Mouse (Mus musculus): ENCODE data around the gene Bdkrb2. TPM values are rescaled to one million over a fixed set of nuclear protein-coding genes. Genes with fewer than 3 reads are reported as not detected.

Gene Bdkrb2
- total and polyA plus RNA-seq, 2 experiments from 2014 or later = 0.71 to 4.0 TPM

DNA sequence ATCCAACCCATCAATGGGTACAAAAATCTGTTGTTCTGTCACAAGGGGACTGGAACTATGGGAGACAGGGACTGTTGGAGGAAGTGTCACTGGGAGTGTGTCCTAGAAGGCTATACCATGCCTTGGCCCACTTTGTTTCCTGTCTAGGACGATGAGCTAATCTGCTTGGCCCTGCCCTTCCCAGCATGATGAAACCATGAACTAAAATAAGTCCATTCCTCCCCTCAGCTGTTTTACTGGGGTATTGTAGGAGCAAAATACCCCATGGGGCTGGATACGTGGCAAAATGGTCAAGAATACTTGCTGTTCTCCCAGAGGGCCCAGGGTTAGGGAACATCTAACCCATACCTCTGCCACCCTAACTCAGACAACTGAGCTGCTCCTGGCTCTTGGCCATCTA, 15.0 kb upstream of the Bdkrb2 start:
- H3K36me3 ChIP-seq (replicated peaks; ENCODE audit: control insufficient read depth, insufficient read depth, low read length) = no peaks in the 10 kb centered on the region
- H3K27ac ChIP-seq (ENCODE audit: low read depth) = no peak overlapping the region
- H3K4me2 ChIP-seq (ENCODE audit: low read depth, low read length) = no peak overlapping the region
- no peaks in the 10 kb centered on the region for H3K9me3 ChIP-seq (replicated peaks; ENCODE audit: control insufficient read depth, low read length)
- TF ChIP-seq CTCF (IDR thresholded peaks at IDR 0.05; ENCODE audit: low read depth) (no peak), EP300 (IDR thresholded peaks at IDR 0.05; ENCODE audit: low read depth) (no peak)
- H3K4me1 ChIP-seq (ENCODE audit: control insufficient read depth, insufficient read depth) = peaks cover 38% of the 10 kb centered on the region
- 14% methylated on average over 2 of the region's 2 CpGs for WGBS
- ATAC-seq (ENCODE audit: insufficient read depth, low read depth) (no peak), DNase-seq (ENCODE audit: low spot score) (no peak)
- no peak overlapping the region for H3K4me3 ChIP-seq (ENCODE audit: low read depth, low read length)
- no peak overlapping the region for H3K9ac ChIP-seq (replicated peaks; ENCODE audit: low read depth, low read length)
- no peaks in the 10 kb centered on the region for H3K27me3 ChIP-seq (ENCODE audit: control insufficient read depth, insufficient read depth, low read length)

DNA sequence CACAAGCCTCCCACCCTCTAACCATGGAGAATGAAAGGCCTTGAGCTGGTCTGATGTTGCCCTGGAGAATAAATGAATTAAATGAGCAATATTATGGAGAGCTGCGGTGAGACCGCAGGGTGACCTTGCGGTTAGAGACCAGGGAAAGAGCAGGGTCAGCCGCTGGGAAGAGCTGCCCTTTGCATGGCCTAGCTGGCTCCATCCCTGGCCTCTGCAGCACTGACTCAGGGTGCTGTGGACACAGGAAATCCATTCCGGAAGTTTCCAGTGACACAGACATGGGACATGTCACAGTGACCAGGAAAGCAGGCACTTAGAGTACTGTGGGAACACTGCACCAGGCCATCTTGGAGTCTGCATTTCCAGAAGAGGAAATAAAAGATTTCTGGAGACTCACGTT, 14.1 kb upstream of the Bdkrb2 start:
- H3K9ac ChIP-seq (replicated peaks; ENCODE audit: low read depth, low read length) = no peak overlapping the region
- ATAC-seq (ENCODE audit: insufficient read depth, low read depth) (no peak), DNase-seq (ENCODE audit: low spot score) (no peak)
- 76% methylated on average over 6 of the region's 6 CpGs for whole genome bisulfite sequencing
- no peak overlapping the region for H3K4me3 ChIP-seq (ENCODE audit: low read depth, low read length)
- no peaks in the 10 kb centered on the region for H3K27me3 ChIP-seq (ENCODE audit: control insufficient read depth, insufficient read depth, low read length)
- no peaks in the 10 kb centered on the region for H3K36me3 ChIP-seq (replicated peaks; ENCODE audit: control insufficient read depth, insufficient read depth, low read length)
- H3K4me2 ChIP-seq (ENCODE audit: low read depth, low read length) = no peak overlapping the region
- TF ChIP-seq CTCF (IDR thresholded peaks at IDR 0.05; ENCODE audit: low read depth) (no peak), EP300 (IDR thresholded peaks at IDR 0.05; ENCODE audit: low read depth) (no peak)
- peaks cover 40% of the 10 kb centered on the region for H3K4me1 ChIP-seq (ENCODE audit: control insufficient read depth, insufficient read depth)
- no peak overlapping the region for H3K27ac ChIP-seq (ENCODE audit: low read depth)
- no peaks in the 10 kb centered on the region for H3K9me3 ChIP-seq (replicated peaks; ENCODE audit: control insufficient read depth, low read length)

DNA sequence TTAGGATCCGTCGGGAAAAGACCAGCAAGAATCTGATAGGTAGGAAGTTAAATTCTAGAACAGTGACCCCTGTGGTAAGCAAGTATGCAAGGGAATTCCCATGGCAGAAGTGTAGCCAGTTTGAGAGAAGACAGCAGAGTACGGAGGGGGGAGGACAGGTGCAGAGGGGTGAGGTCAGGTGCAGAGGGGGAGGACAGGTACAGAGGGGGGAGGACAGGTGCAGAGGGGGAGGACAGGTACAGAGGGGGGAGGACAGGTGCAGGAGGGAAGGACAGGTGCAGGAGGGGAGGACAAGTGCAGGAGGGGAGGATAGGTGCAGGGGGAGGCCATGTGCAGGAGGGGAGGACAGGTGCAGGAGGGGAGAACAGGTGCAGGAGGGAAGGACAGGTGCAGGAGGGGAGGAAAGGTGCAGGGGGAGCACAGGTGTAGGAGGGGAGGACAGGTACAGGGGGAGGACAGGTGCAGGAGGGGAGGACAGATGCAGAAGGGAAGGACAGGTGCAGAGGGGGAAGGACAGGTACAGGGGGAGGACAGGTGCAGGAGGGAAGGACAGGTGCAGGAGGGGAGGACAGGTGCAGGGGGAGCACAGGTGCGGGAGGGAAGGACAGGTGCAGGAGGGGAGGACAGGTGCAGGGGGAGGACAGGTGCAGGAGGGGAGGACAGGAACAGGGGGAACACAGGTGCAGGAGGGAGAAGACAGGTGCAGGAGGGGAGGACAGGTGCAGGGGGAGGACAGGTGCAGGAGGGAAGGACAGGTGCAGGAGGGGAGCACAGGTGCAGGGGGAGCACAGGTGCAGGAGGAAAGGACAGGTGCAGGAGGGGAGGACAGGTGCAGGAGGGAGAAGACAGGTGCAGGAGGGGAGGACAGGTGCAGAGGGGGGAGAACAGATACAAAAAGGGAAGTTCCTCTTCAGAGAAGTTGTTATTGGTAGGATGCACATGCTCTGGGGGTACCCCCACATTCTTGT, 12.9 kb upstream of the Bdkrb2 start:
- H3K27me3 ChIP-seq (ENCODE audit: control insufficient read depth, insufficient read depth, low read length) = no peaks in the 10 kb centered on the region
- H3K4me3 ChIP-seq (ENCODE audit: low read depth, low read length) = no peak overlapping the region
- H3K4me2 ChIP-seq (ENCODE audit: low read depth, low read length) = no peak overlapping the region
- DNase-seq (ENCODE audit: low spot score) = no peak
- no peak overlapping the region for H3K27ac ChIP-seq (ENCODE audit: low read depth)
- WGBS = 73% methylated on average over 4 of the region's 4 CpGs
- H3K4me1 ChIP-seq (ENCODE audit: control insufficient read depth, insufficient read depth) = peaks cover 52% of the 10 kb centered on the region
- no peaks in the 10 kb centered on the region for H3K36me3 ChIP-seq (replicated peaks; ENCODE audit: control insufficient read depth, insufficient read depth, low read length)
- no peak overlapping the region for H3K9ac ChIP-seq (replicated peaks; ENCODE audit: low read depth, low read length)
- TF ChIP-seq EP300 (IDR thresholded peaks at IDR 0.05; ENCODE audit: low read depth) = no peak
- no peak for TF ChIP-seq CTCF (IDR thresholded peaks at IDR 0.05; ENCODE audit: low read depth)
- H3K9me3 ChIP-seq (replicated peaks; ENCODE audit: control insufficient read depth, low read length) = no peaks in the 10 kb centered on the region
- no peak for ATAC-seq (ENCODE audit: insufficient read depth, low read depth)

DNA sequence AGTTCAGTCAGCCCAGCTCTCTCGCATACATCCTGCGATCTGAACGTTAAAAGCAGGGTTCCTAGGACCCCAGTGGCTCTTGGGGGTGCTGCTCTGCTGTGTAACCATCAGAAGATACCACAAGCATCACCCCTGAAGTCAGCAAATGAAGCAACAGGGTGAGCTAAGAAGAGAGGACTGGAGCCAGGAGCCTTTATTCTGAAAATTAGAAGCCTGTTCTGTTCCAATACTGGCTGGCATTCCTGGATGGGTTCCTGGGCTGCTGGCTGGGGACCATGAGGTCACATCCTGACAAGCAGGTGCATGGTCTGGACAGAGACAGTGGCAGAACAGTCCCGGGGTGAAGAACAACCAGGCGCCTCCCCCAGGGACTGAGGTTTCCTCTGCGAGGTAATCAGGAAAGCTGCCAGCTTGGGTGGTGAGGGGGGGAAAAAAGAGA, 11.5 kb upstream of the Bdkrb2 start:
- WGBS = 24% methylated on average over 6 of the region's 6 CpGs
- no peaks in the 10 kb centered on the region for H3K9me3 ChIP-seq (replicated peaks; ENCODE audit: control insufficient read depth, low read length)
- H3K4me1 ChIP-seq (ENCODE audit: control insufficient read depth, insufficient read depth) = peaks cover 60% of the 10 kb centered on the region
- no peaks in the 10 kb centered on the region for H3K36me3 ChIP-seq (replicated peaks; ENCODE audit: control insufficient read depth, insufficient read depth, low read length)
- H3K4me3 ChIP-seq (ENCODE audit: low read depth, low read length) = no peak overlapping the region
- TF ChIP-seq EP300 (IDR thresholded peaks at IDR 0.05; ENCODE audit: low read depth) = no peak
- no peak for TF ChIP-seq CTCF (IDR thresholded peaks at IDR 0.05; ENCODE audit: low read depth)
- DNase-seq (ENCODE audit: low spot score) (no peak), ATAC-seq (ENCODE audit: insufficient read depth, low read depth) (no peak)
- H3K27ac ChIP-seq (ENCODE audit: low read depth) = no peak overlapping the region
- H3K9ac ChIP-seq (replicated peaks; ENCODE audit: low read depth, low read length) = no peak overlapping the region
- H3K27me3 ChIP-seq (ENCODE audit: control insufficient read depth, insufficient read depth, low read length) = no peaks in the 10 kb centered on the region
- H3K4me2 ChIP-seq (ENCODE audit: low read depth, low read length) = no peak overlapping the region

DNA sequence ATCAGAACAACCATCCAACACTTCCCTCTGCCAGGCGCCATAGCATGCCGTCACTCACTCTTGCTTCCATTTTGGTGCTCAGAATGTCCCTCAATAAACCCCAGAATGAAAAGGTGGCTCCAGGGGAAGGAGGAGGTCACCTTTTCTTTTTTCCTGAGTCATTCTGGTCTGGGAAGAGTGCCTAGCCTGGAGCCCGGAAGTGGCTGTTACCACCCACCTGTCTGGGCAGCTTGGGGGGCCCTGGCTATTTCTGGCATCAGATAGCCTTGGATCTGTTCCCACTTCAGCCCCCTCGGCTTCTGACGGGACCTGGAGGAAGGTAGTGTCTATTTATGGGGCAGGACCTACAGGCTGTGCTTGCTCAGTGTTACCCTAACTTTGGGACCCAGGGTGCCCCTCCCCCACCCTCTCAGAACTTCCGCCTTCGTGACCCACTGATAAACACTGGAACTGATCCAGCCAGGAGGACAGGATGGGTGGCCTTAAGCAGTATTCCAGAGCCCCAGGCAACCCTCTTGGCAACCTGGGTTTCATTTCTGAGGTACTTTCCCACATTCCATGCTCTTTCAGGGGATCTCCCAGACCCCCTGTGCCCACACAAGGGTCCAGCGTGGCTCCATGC, 8.8 kb upstream of the Bdkrb2 start:
- Histone ChIP-seq H3K4me1 (ENCODE audit: control insufficient read depth, insufficient read depth) (peaks cover 55% of the 10 kb centered on the region), H3K4me2 (ENCODE audit: low read depth, low read length) (no peak overlapping the region), H3K27me3 (ENCODE audit: control insufficient read depth, insufficient read depth, low read length) (no peaks in the 10 kb centered on the region), H3K4me3 (ENCODE audit: low read depth, low read length) (no peak overlapping the region), H3K9me3 (replicated peaks; ENCODE audit: control insufficient read depth, low read length) (no peaks in the 10 kb centered on the region), H3K36me3 (replicated peaks; ENCODE audit: control insufficient read depth, insufficient read depth, low read length) (no peaks in the 10 kb centered on the region), H3K27ac (ENCODE audit: low read depth) (peak overlapping the region; percentile 15; the same call in 1 of the 2 replicates), H3K9ac (replicated peaks; ENCODE audit: low read depth, low read length) (no peak overlapping the region)
- ATAC-seq (ENCODE audit: insufficient read depth, low read depth) = no peak
- TF ChIP-seq EP300 (IDR thresholded peaks at IDR 0.05; ENCODE audit: low read depth) = no peak
- TF ChIP-seq CTCF (IDR thresholded peaks at IDR 0.05; ENCODE audit: low read depth) = no peak
- 28% methylated on average over 8 of the region's 8 CpGs for WGBS
- no peak for DNase-seq (ENCODE audit: low spot score)

Data from heart, postnatal 0 days (tissue).